Mouse (Mus musculus) liver, embryonic 16.5 days (tissue): ENCODE measurements around the gene Tmem89. TPM values are rescaled to one million over a fixed set of nuclear protein-coding genes. Genes with fewer than 3 reads are reported as not detected.

ENCODE experiments used
- polyA plus RNA-seq: library from polyadenylated mRNA; unstranded; fragments of >200 nt; fragmentation: Nextera tagmentation; extraction: Ambion mirVana; gene quantifications from 2 replicates; pipeline ENCODE4 v1.2.1, GENCODE M21; 2015

Gene Tmem89
- polyA plus RNA-seq, 1 experiment from 2014 or later, result not detected

Other genes starting within 250 kb of the Tmem89 start
- gene Prkar2a, start 225.3 kb upstream of the Tmem89 start, polyA plus RNA-seq, result 6.6 and 8.8 TPM in 2 replicates
- 12.4 and 13.6 TPM in 2 replicates for gene Ip6k2, start 130.8 kb upstream of the Tmem89 start, polyA plus RNA-seq
- gene Nckipsd, start 106.3 kb upstream of the Tmem89 start, polyA plus RNA-seq, result 3.5 and 3.6 TPM in 2 replicates
- 0.16 and 0.22 TPM in 2 replicates for gene Celsr3, start 88.3 kb upstream of the Tmem89 start, polyA plus RNA-seq
- gene Slc26a6, start 61.3 kb upstream of the Tmem89 start, polyA plus RNA-seq, result 4.8 and 4.9 TPM in 2 replicates
- gene Uqcrc1, start 22.0 kb downstream of the Tmem89 start, polyA plus RNA-seq, result 299 and 310 TPM in 2 replicates
- 0.19 and 0.46 TPM in 2 replicates for gene Col7a1, start 39.0 kb downstream of the Tmem89 start, polyA plus RNA-seq
- gene Ucn2, start 71.4 kb downstream of the Tmem89 start, polyA plus RNA-seq, result not detected in 2 replicates
- gene Pfkfb4, start 77.2 kb downstream of the Tmem89 start, polyA plus RNA-seq, result 4.0 and 4.4 TPM in 2 replicates
- 20.9 and 23.2 TPM in 2 replicates for gene Shisa5, start 123.9 kb downstream of the Tmem89 start, polyA plus RNA-seq
- 7.4 and 8.8 TPM in 2 replicates for gene Trex1, start 145.1 kb downstream of the Tmem89 start, polyA plus RNA-seq
- gene Atrip, start 159.5 kb downstream of the Tmem89 start, polyA plus RNA-seq, result 8.5 and 8.8 TPM in 2 replicates
- gene Ccdc51, start 167.9 kb downstream of the Tmem89 start, polyA plus RNA-seq, result 10.0 and 11.9 TPM in 2 replicates
- gene Tma7, start 168.0 kb downstream of the Tmem89 start, polyA plus RNA-seq, result 259 and 313 TPM in 2 replicates
- gene Plxnb1, start 180.8 kb downstream of the Tmem89 start, polyA plus RNA-seq, result 4.9 and 6.3 TPM in 2 replicates
- gene Fbxw21, start 247.4 kb downstream of the Tmem89 start, polyA plus RNA-seq, result not detected in 2 replicates